Mouse (Mus musculus): Measurements from ENCODE around the gene Slf2. TPM values are rescaled to one million over a fixed set of nuclear protein-coding genes. Genes with fewer than 3 reads are reported as not detected.
A peak's percentile ranks its signal among the peaks of the same experiment; 100 is the strongest.

Slf2 gene
- polyA plus RNA-seq, 1 experiment = 9.1 TPM

DNA sequence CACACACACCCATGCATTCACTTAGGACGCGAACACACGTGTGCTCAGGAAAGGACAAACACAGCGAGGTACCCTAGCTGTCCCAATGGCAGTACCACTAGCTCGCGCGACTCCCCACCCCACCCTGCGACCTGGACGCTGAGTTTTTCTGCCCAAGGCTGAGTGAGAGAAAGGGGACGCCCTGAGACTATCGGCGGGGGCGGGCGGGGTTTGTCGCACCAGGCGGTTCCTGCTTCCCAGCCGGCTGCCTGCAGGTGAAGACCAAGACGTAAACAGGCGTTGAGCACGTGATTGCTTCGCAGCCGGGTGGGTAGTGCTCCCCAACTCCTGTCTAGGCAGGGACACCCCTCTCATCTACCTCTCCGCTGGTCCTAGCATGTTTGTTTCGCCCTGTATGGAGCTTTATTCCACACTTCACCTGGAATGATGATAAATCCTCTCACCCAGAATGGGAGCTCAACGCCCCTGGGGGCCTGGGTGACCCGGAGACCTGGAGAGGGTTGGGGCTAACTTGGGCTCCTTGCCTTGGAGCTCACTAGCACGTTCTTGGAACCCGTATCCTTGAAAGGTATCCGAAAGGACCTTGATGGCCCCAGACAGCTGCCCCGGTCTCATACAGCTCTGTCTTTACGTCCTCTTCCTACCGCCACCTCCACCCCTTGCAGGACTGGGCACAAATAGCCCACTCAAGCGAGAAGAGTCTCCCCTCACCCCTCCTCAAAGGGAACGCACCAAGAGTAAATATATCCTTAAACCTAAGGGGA, 84.7 kb downstream of the Slf2 start:
- Histone ChIP-seq H3K79me2 (ENCODE audit: control insufficient read depth, insufficient read depth) (peaks cover 34% of the 10 kb centered on the region), H3K79me3 (ENCODE audit: low read depth) (peaks cover 25% of the 10 kb centered on the region), H3K36me3 (ENCODE audit: control insufficient read depth, insufficient read depth) (peaks cover 17% of the 10 kb centered on the region), H3ac (ENCODE audit: control insufficient read depth, insufficient read length, low read depth) (peak overlapping the region; percentile 32), H3K4me3 (ENCODE audit: insufficient read depth, poor library complexity, severe bottlenecking) (peak overlapping the region; percentile 38), H3K27me3 (ENCODE audit: control insufficient read depth, insufficient read depth, insufficient read length) (no peaks in the 10 kb centered on the region)
- no peak for TF ChIP-seq FOSL1 (IDR thresholded peaks at IDR 0.05; ENCODE audit: insufficient read depth, low read length, poor library complexity, severe bottlenecking)
- TF ChIP-seq MYOD1 (IDR thresholded peaks at IDR 0.05; ENCODE audit: control insufficient read depth, insufficient read length, low read depth) = peak; percentile 31
- TF ChIP-seq CTCF (IDR thresholded peaks at IDR 0.05; ENCODE audit: control insufficient read depth, insufficient read depth, insufficient read length) = no peak
- TF ChIP-seq USF1 (IDR thresholded peaks at IDR 0.05; ENCODE audit: low read depth) = peak; percentile 65
- TF ChIP-seq MYOG (IDR thresholded peaks at IDR 0.05; ENCODE audit: control insufficient read depth, extremely low read depth, insufficient read length) = no peak
- no peak for TF ChIP-seq CEBPB (IDR thresholded peaks at IDR 0.05; ENCODE audit: low read depth)
- no peak for TF ChIP-seq MAX (IDR thresholded peaks at IDR 0.05)

DNA sequence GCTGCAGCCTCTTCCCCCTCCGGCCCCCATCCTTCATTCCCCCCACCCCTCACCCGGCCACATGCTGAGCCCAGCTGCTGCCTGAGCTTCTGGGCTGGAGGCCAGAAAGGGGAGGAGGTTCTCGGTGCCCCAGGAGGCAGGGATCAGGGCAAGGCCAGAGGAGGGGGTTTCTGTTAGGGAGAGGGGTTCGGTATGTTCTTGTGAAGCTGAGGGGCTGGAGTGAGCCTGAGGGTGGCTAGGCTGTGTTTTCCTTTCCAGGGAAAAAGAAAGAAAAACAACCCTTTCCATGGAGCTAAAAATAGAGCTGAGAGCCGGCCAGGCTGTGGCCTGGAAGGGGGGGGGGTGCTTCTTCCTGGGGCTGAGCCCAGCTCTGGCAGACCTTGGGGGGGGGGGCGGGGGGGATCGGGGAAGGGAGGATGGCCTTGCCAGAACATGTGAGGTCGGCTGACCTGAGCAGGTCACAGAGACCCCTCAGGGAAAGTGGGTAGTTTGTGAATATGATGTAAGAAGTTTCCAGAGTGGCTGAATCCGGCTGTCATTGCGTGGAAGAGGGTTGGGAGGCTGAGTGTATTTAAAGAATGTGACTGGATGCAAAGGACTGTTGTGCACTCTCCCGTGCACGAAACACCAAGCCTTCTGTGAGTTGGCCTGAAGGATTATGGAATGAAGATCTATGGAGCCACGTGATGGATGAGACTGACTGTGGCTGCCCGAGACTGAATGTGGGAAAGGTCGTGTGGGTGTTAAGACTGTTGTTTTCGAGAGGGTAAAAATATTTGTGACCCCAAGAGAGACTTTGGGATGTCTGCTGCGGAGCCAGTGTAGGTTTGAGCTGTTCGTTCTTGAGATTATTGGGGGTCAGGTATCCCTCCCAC, 85.6 kb downstream of the Slf2 start:
- H3K79me2 ChIP-seq (ENCODE audit: control insufficient read depth, insufficient read depth) = peaks cover 43% of the 10 kb centered on the region
- H3K36me3 ChIP-seq (ENCODE audit: control insufficient read depth, insufficient read depth) = peaks cover 15% of the 10 kb centered on the region
- H3K4me3 ChIP-seq (ENCODE audit: insufficient read depth, poor library complexity, severe bottlenecking) = peak overlapping the region; percentile 53
- no peaks in the 10 kb centered on the region for H3K27me3 ChIP-seq (ENCODE audit: control insufficient read depth, insufficient read depth, insufficient read length)
- H3K79me3 ChIP-seq (ENCODE audit: low read depth) = peaks cover 33% of the 10 kb centered on the region
- peak overlapping the region; percentile 49 for H3ac ChIP-seq (ENCODE audit: control insufficient read depth, insufficient read length, low read depth)
- no peak for TF ChIP-seq MYOG (IDR thresholded peaks at IDR 0.05; ENCODE audit: control insufficient read depth, extremely low read depth, insufficient read length)
- TF ChIP-seq FOSL1 (IDR thresholded peaks at IDR 0.05; ENCODE audit: insufficient read depth, low read length, poor library complexity, severe bottlenecking) = no peak
- TF ChIP-seq MAX (IDR thresholded peaks at IDR 0.05) = peak; percentile 56
- no peak for TF ChIP-seq MYOD1 (IDR thresholded peaks at IDR 0.05; ENCODE audit: control insufficient read depth, insufficient read length, low read depth)
- TF ChIP-seq CEBPB (IDR thresholded peaks at IDR 0.05; ENCODE audit: low read depth) = no peak
- peak; percentile 95 for TF ChIP-seq USF1 (IDR thresholded peaks at IDR 0.05; ENCODE audit: low read depth)
- no peak for TF ChIP-seq CTCF (IDR thresholded peaks at IDR 0.05; ENCODE audit: control insufficient read depth, insufficient read depth, insufficient read length)

DNA sequence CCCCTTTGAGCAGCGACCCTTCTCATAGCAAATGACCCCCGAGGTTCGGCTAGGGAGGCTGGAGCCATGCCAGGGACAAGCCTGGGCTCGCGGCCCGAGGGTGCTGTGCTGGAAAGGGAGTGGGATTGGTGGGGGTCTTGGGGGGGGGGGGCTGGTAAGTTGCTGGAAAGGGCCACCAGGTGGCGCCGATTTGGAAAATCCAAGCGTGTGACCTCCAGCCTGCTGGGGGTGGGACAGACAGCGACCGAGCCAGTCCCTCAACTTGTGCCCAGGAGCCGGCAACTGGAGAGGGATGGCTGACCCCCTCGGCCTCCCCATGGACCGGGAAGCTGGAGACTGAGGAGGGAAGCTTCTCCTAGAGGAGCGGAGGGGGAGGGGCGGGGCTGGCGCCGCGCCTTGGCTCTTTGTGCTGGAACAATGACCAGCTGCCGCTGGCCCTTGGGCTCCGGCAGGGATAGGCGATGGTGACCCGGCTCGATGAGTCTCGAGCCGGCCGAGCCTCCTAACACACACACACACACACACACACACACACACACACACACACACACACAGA, 86.3 kb downstream of the Slf2 start:
- H3K36me3 ChIP-seq (ENCODE audit: control insufficient read depth, insufficient read depth) = peaks cover 14% of the 10 kb centered on the region
- H3ac ChIP-seq (ENCODE audit: control insufficient read depth, insufficient read length, low read depth) = peak overlapping the region; percentile 99
- TF ChIP-seq CTCF (IDR thresholded peaks at IDR 0.05; ENCODE audit: control insufficient read depth, insufficient read depth, insufficient read length) = peak; percentile 20
- TF ChIP-seq CEBPB (IDR thresholded peaks at IDR 0.05; ENCODE audit: low read depth) = no peak
- H3K79me3 ChIP-seq (ENCODE audit: low read depth) = peaks cover 38% of the 10 kb centered on the region
- H3K79me2 ChIP-seq (ENCODE audit: control insufficient read depth, insufficient read depth) = peaks cover 50% of the 10 kb centered on the region
- H3K27me3 ChIP-seq (ENCODE audit: control insufficient read depth, insufficient read depth, insufficient read length) = no peaks in the 10 kb centered on the region
- H3K4me3 ChIP-seq (ENCODE audit: insufficient read depth, poor library complexity, severe bottlenecking) = peak overlapping the region; percentile 53

DNA sequence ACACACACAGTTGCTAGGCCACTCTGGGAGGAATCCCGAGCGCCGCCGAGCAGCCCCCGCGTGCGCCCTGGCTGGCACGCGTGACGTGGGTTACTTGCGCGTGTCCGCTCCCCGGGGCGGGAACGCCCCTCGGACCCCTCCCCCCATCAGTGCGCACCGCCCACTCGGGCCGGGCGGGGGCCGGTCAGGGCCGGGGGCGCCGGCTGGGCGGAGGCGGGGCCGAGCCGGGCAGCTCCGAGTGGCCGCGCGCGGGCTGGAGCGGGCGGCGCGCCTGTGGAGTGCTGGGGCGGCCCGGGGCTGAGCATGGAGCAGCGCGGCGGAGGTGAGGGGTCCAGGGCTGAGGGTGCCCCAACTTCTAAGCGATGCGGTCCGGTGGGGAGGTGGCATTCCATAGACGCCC, 87.0 kb downstream of the Slf2 start:
- Histone ChIP-seq H3K27me3 (ENCODE audit: control insufficient read depth, insufficient read depth, insufficient read length) (no peaks in the 10 kb centered on the region), H3ac (ENCODE audit: control insufficient read depth, insufficient read length, low read depth) (peak overlapping the region; percentile 99), H3K79me3 (ENCODE audit: low read depth) (peaks cover 40% of the 10 kb centered on the region), H3K36me3 (ENCODE audit: control insufficient read depth, insufficient read depth) (peaks cover 18% of the 10 kb centered on the region), H3K4me3 (ENCODE audit: insufficient read depth, poor library complexity, severe bottlenecking) (peak overlapping the region; percentile 53), H3K79me2 (ENCODE audit: control insufficient read depth, insufficient read depth) (peaks cover 56% of the 10 kb centered on the region)
- TF ChIP-seq CEBPB (IDR thresholded peaks at IDR 0.05; ENCODE audit: low read depth) (no peak), FOSL1 (IDR thresholded peaks at IDR 0.05; ENCODE audit: insufficient read depth, low read length, poor library complexity, severe bottlenecking) (no peak), MAX (IDR thresholded peaks at IDR 0.05) (peak; percentile 33)

DNA sequence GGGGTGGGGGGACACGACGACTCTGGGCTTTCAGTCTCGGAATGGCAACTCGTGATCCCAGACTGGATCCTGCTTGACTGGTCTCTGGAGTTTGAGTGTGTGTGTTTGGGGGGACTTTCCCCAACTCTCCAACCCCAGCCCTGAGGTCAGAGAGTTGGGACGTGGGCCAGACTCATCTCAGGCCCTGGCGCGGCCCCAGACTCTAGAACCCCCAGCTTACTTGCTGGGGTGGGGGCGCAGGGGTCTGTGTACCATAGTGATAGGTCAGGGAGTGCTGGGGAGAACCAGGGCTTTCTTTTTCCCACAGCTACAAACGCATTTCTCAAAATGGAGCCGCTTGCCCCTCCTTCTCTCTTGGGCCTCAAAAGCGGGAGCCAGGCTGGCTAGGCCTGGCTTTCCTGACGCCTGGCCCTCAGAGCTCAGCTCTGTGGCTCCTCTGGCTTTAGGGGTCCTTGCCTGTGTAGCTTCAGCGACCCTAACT, 87.4 kb downstream of the Slf2 start:
- TF ChIP-seq CTCF (IDR thresholded peaks at IDR 0.05; ENCODE audit: control insufficient read depth, insufficient read depth, insufficient read length) = no peak
- TF ChIP-seq USF1 (IDR thresholded peaks at IDR 0.05; ENCODE audit: low read depth) = no peak
- TF ChIP-seq MYOD1 (IDR thresholded peaks at IDR 0.05; ENCODE audit: control insufficient read depth, insufficient read length, low read depth) = no peak
- no peak for TF ChIP-seq MAX (IDR thresholded peaks at IDR 0.05)
- no peak for TF ChIP-seq FOSL1 (IDR thresholded peaks at IDR 0.05; ENCODE audit: insufficient read depth, low read length, poor library complexity, severe bottlenecking)
- no peak for TF ChIP-seq MYOG (IDR thresholded peaks at IDR 0.05; ENCODE audit: control insufficient read depth, extremely low read depth, insufficient read length)
- no peak for TF ChIP-seq CEBPB (IDR thresholded peaks at IDR 0.05; ENCODE audit: low read depth)
- Histone ChIP-seq H3K79me2 (ENCODE audit: control insufficient read depth, insufficient read depth) (peaks cover 61% of the 10 kb centered on the region), H3K4me3 (ENCODE audit: insufficient read depth, poor library complexity, severe bottlenecking) (peak overlapping the region; percentile 53), H3K36me3 (ENCODE audit: control insufficient read depth, insufficient read depth) (peaks cover 18% of the 10 kb centered on the region), H3K27me3 (ENCODE audit: control insufficient read depth, insufficient read depth, insufficient read length) (no peaks in the 10 kb centered on the region), H3K79me3 (ENCODE audit: low read depth) (peaks cover 40% of the 10 kb centered on the region), H3ac (ENCODE audit: control insufficient read depth, insufficient read length, low read depth) (peak overlapping the region; percentile 99)

Data from C2C12 (cell line).